Mouse (Mus musculus): ENCODE data around the gene Akap6.

- TF ChIP-seq CTCF (IDR thresholded peaks at IDR 0.05; ENCODE audit: borderline replicate concordance, extremely low read depth, insufficient read depth, insufficient read length) (no peak), POLR2A (IDR thresholded peaks at IDR 0.05; ENCODE audit: borderline replicate concordance, extremely low read depth, insufficient read depth, insufficient read length, poor library complexity, severe bottlenecking) (no peak)
Measured at GRCm38 (mm10) chr12:52711857-52712640, 12.9 kb downstream of the Akap6 start.
